Mouse (Mus musculus): ENCODE results near the gene Taf3. TPM values are rescaled to one million over a fixed set of nuclear protein-coding genes. Genes with fewer than 3 reads are reported as not detected.

Gene Taf3
- 10 to 100 TPM; 13.6 to 15.6 TPM for polyA plus RNA-seq (2017; shearing (Covaris generic))

DNA sequence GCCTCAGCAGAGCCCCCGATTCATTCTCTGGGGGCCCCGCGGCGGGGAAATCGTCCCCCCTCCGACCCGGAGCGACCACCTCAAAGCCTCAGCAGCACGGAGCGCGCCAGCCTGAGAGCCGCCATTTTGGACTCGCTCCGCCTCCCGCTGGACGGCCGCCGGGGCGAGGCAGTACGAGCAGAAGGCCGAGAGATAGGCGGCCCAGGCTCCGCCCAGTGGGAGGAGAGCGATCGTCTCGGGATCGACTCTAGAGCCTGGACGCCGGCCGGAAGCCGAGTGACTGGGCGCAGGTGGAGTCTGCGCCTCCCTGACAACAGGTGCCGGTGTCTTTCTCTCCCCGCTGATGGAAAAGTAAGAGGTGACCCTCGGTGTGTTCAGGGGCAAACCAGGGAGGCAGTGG is at the start of gene Taf3:
Taf3 (minus strand) TSS at position 136 of the 400 bp plus-strand sequence.
- ATAC-seq, result peak; percentile 95

GRCm38 (mm10) chr2:10094327-10095100 is 46.1 kb upstream of the Taf3 start:
- ATAC-seq, result no peak

DNA sequence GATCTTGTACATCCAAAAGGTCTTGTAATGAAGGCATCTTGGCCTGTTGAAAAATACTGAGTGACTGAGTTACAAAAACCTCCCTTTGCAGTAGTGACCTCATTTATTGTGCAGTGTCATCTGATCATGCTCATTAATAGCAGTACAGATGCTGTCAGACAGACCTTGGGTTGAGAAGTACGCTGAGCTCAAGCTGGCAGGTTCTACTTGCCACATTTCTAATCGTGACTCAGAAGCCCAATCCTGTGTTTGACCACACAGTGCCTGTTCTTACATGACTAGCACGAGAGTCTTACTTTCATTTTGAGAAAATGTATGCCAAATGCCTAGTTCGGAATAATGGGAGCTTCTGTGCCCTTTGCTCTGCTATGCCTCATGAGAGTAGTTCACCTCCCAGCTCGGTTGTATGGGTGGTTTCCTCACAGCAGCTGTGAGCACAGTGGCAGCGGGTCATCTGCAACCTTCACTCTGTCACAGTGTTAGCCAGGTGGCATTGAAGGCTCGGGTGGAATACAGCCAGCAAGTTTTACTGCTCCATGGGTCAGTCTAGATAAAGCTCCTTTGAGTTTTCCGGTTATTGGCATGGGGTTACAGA is 39.0 kb upstream of the Taf3 start:
- no peak for ATAC-seq

- no peak for ATAC-seq
Observed at GRCm38 (mm10) chr2:10082737-10083136, 34.3 kb upstream of the Taf3 start.

DNA sequence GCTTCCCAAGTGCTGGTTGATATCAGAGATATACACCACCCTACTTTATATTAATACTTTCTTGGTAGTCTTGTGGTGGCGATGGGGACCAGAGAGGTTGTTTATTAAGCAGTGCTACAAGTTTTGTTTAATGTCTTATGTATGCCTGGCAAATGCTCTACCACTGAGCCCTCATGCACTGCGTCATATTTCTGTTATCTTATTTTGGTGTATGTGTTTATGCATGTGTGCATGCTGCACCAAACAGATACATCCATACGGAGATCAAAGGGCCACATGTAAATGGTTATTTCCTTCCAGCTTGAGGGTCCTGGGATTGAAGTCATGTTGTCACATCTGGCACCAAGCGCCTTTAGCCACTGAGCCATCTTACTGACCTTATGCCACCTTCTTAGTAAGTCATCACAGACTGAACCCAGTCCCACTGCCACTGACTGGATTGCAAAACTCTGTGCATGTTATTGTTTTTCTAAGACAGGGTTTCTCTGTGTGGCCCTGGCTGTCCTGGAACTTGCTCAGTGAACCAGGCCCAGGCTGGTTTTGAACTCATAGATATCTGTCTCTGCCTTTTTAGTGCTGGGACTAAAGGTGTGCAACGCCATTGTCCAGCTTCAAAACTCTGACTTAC is 33.2 kb upstream of the Taf3 start:
- no peak for ATAC-seq

DNA sequence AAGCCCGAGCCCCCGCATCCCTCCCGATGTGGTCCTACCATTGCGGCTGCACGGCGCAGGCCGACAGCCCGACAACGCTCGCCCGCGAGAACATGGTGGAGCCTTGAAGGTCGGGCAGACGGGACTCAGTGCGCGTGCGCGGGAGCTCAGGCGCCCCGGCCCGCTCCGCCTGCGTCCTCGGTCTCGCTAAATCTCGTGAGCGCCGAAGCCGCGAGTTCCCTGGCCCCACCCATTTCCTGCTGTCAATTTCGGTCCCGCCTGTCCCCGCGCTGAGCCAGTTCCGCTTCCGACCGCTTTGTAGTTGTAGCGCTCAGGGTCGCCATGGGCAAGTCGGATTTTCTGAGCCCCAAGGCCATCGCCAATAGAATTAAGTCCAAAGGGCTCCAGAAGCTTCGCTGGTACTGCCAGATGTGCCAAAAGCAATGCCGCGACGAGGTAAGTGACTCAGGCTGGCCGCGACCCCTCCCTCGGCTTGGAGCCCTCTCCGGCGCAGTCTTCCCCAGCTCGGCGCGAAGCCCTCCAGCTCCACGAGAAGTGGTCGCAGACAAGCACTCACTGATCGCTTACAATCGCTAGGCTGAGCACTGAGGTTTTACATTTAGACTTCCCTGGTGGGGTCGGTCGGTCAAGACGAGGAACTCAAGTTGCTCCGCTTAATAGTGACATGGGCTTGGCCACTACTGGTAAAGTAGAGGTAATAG is 32.1 kb upstream of the Taf3 start, which contains the start of the genes Atp5c1 and Kin:
Atp5c1 (minus strand) TSS at position 201 of the 701 bp plus-strand sequence.
Kin (plus strand) TSS at position 284 of the 701 bp plus-strand sequence.
- peak; percentile 98 for ATAC-seq

- peak; percentile 45 for ATAC-seq
Observed at GRCm38 (mm10) chr2:10079745-10080309, 31.4 kb upstream of the Taf3 start.

- no peak for ATAC-seq
Observed at GRCm38 (mm10) chr2:10076675-10077074, 28.3 kb upstream of the Taf3 start.

GRCm38 (mm10) chr2:10074470-10074869 is 26.1 kb upstream of the Taf3 start:
- no peak for ATAC-seq

- no peak for ATAC-seq
Observed at GRCm38 (mm10) chr2:10071751-10072150, 23.4 kb upstream of the Taf3 start.

GRCm38 (mm10) chr2:10058836-10059235 is 10.4 kb upstream of the Taf3 start:
- ATAC-seq, result no peak

- no peak for ATAC-seq
Observed at GRCm38 (mm10) chr2:10051996-10052395, 3.6 kb upstream of the Taf3 start.

- ATAC-seq, result no peak
Observed at GRCm38 (mm10) chr2:10050878-10051277, 2.5 kb upstream of the Taf3 start.

- no peak for ATAC-seq
Observed at GRCm38 (mm10) chr2:10049456-10049855, 1.1 kb upstream of the Taf3 start.

- ATAC-seq, result peak; percentile 25
Observed at GRCm38 (mm10) chr2:10047758-10048436, 499 bp downstream of the Taf3 start.

- ATAC-seq, result no peak
Observed at GRCm38 (mm10) chr2:10034976-10035375, 13.4 kb downstream of the Taf3 start.

- peak; percentile 32 for ATAC-seq
Observed at GRCm38 (mm10) chr2:10033684-10034083, 14.7 kb downstream of the Taf3 start.

GRCm38 (mm10) chr2:10029755-10030154 is 18.6 kb downstream of the Taf3 start:
- no peak for ATAC-seq

DNA sequence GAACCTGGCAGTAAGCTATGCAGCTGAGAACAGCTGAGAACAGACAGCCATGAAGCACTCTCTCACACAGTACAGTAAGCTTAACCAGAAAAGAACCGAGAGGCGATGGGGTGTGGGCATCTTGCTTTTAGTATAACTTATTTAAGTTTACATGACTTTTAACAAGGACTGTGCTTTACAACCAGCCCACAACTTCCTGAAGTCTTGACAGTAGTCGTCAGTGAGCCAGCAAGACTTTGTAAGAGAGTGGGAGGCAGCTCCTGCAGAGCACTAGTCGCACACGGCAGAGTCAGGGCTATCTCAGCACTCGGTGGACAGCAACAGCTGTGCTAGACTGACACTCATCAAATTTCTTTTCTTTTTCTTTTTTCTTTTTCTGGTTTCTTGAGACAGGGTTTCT is 24.1 kb downstream of the Taf3 start:
- ATAC-seq, result peak; percentile 57

- no peak for ATAC-seq
Observed at GRCm38 (mm10) chr2:10021296-10021695, 27.1 kb downstream of the Taf3 start.

GRCm38 (mm10) chr2:10014951-10015635 is 33.3 kb downstream of the Taf3 start:
- no peak for ATAC-seq
